Mouse (Mus musculus): ENCODE measurements around the gene Rtcb. TPM values are rescaled to one million over a fixed set of nuclear protein-coding genes. Genes with fewer than 3 reads are reported as not detected.
A peak's percentile ranks its signal among the peaks of the same experiment; 100 is the strongest.

The Rtcb gene
- 115 and 124 TPM in 2 replicates for polyA plus RNA-seq (2015; fragmentation: Nextera tagmentation; extraction: Ambion mirVana)

- Histone ChIP-seq H3K27ac (replicated peaks) (peak within 1 kb of the TSS; percentile 80), H3K27me3 (replicated peaks) (no peaks in the 10 kb centered on the region), H3K9me3 (no peaks in the 10 kb centered on the region), H3K4me1 (peaks cover 9% of the 10 kb centered on the region), H3K36me3 (peaks cover 31% of the 10 kb centered on the region), H3K4me2 (peak within 1 kb of the TSS; percentile 94), H3K9ac (peak within 1 kb of the TSS; percentile 97), H3K4me3 (peak within 1 kb of the TSS; percentile 99)
- WGBS = under 1% methylated on average over 38 of the region's 38 CpGs
- no peak; the same call in 1 of the 2 replicates for ATAC-seq (ENCODE audit: extremely low read depth, insufficient number of reproducible peaks, low FRiP score, low TSS enrichment)
Observed at GRCm38 (mm10) chr10:85957464-85957950, at the start of gene Rtcb. Rtcb (minus strand) TSS chr10:85957823.

- Histone ChIP-seq H3K4me2 (no peak overlapping the region), H3K4me1 (no peaks in the 10 kb centered on the region), H3K4me3 (no peak overlapping the region), H3K27ac (replicated peaks) (no peak overlapping the region), H3K9ac (no peak overlapping the region), H3K9me3 (no peaks in the 10 kb centered on the region), H3K27me3 (replicated peaks) (peaks cover 9% of the 10 kb centered on the region; the same call in 1 of the 2 replicates), H3K36me3 (no peaks in the 10 kb centered on the region)
- ATAC-seq (ENCODE audit: extremely low read depth, insufficient number of reproducible peaks, low FRiP score, low TSS enrichment) = no peak
- WGBS = 69% methylated on average over 5 of the region's 5 CpGs
Observed at GRCm38 (mm10) chr10:86006455-86006854, 48.8 kb upstream of the Rtcb start.

- Histone ChIP-seq H3K4me2 (no peak overlapping the region), H3K36me3 (no peaks in the 10 kb centered on the region), H3K27ac (replicated peaks) (no peak overlapping the region), H3K9ac (no peak overlapping the region), H3K4me1 (peaks cover 5% of the 10 kb centered on the region; the same call in 1 of the 2 replicates), H3K9me3 (no peaks in the 10 kb centered on the region), H3K27me3 (replicated peaks) (peaks cover 4% of the 10 kb centered on the region; the same call in 1 of the 2 replicates), H3K4me3 (no peak overlapping the region)
- 84% methylated on average over 4 of the region's 4 CpGs for WGBS
- ATAC-seq (ENCODE audit: extremely low read depth, insufficient number of reproducible peaks, low FRiP score, low TSS enrichment) = no peak
Observed at GRCm38 (mm10) chr10:86000447-86000846, 42.8 kb upstream of the Rtcb start.

- Histone ChIP-seq H3K9me3 (no peaks in the 10 kb centered on the region), H3K27me3 (replicated peaks) (no peaks in the 10 kb centered on the region), H3K4me1 (peaks cover 5% of the 10 kb centered on the region; the same call in 1 of the 2 replicates), H3K36me3 (no peaks in the 10 kb centered on the region), H3K4me2 (no peak overlapping the region), H3K9ac (no peak overlapping the region), H3K4me3 (no peak overlapping the region), H3K27ac (replicated peaks) (no peak overlapping the region)
- no peak for ATAC-seq (ENCODE audit: extremely low read depth, insufficient number of reproducible peaks, low FRiP score, low TSS enrichment)
- 66% methylated on average over 5 of the region's 5 CpGs for WGBS
Observed at GRCm38 (mm10) chr10:85994543-85995104, 37.0 kb upstream of the Rtcb start.

- Histone ChIP-seq H3K4me1 (peaks cover 5% of the 10 kb centered on the region; the same call in 1 of the 2 replicates), H3K4me3 (no peak overlapping the region), H3K27ac (replicated peaks) (no peak overlapping the region), H3K36me3 (no peaks in the 10 kb centered on the region), H3K9ac (no peak overlapping the region), H3K4me2 (no peak overlapping the region), H3K9me3 (no peaks in the 10 kb centered on the region), H3K27me3 (replicated peaks) (no peaks in the 10 kb centered on the region)
- no peak for ATAC-seq (ENCODE audit: extremely low read depth, insufficient number of reproducible peaks, low FRiP score, low TSS enrichment)
- 79% methylated on average over 9 of the region's 9 CpGs for WGBS
Observed at GRCm38 (mm10) chr10:85993836-85994235, 36.2 kb upstream of the Rtcb start.

- WGBS = 72% methylated on average over 4 of the region's 4 CpGs
- Histone ChIP-seq H3K4me3 (no peak overlapping the region), H3K36me3 (no peaks in the 10 kb centered on the region), H3K4me2 (no peak overlapping the region), H3K9ac (no peak overlapping the region), H3K27ac (replicated peaks) (no peak overlapping the region), H3K9me3 (no peaks in the 10 kb centered on the region), H3K4me1 (peaks cover 5% of the 10 kb centered on the region; the same call in 1 of the 2 replicates), H3K27me3 (replicated peaks) (no peaks in the 10 kb centered on the region)
- ATAC-seq (ENCODE audit: extremely low read depth, insufficient number of reproducible peaks, low FRiP score, low TSS enrichment) = no peak
Observed at GRCm38 (mm10) chr10:85992412-85992811, 34.8 kb upstream of the Rtcb start.

GRCm38 (mm10) chr10:85989412-85990115 is 31.9 kb upstream of the Rtcb start:
- H3K4me3 ChIP-seq = no peak overlapping the region
- no peaks in the 10 kb centered on the region for H3K4me1 ChIP-seq
- no peaks in the 10 kb centered on the region for H3K9me3 ChIP-seq
- no peaks in the 10 kb centered on the region for H3K36me3 ChIP-seq
- no peak overlapping the region for H3K4me2 ChIP-seq
- ATAC-seq (ENCODE audit: extremely low read depth, insufficient number of reproducible peaks, low FRiP score, low TSS enrichment) = no peak
- no peaks in the 10 kb centered on the region for H3K27me3 ChIP-seq (replicated peaks)
- 67% methylated on average over 6 of the region's 6 CpGs for WGBS
- H3K27ac ChIP-seq (replicated peaks) = no peak overlapping the region
- H3K9ac ChIP-seq = no peak overlapping the region

GRCm38 (mm10) chr10:85972915-85973314 is 15.3 kb upstream of the Rtcb start:
- no peak overlapping the region for H3K4me3 ChIP-seq
- 0 out of 2 replicates have a peak, but pooled peaks cover under 1% of the 10 kb centered on the region for H3K27me3 ChIP-seq (replicated peaks)
- H3K36me3 ChIP-seq = no peaks in the 10 kb centered on the region
- no peak overlapping the region for H3K27ac ChIP-seq (replicated peaks)
- no peak for ATAC-seq (ENCODE audit: extremely low read depth, insufficient number of reproducible peaks, low FRiP score, low TSS enrichment)
- no peak overlapping the region for H3K4me2 ChIP-seq
- WGBS = 65% methylated on average over 4 of the region's 4 CpGs
- no peak overlapping the region for H3K9ac ChIP-seq
- H3K9me3 ChIP-seq = no peaks in the 10 kb centered on the region
- no peaks in the 10 kb centered on the region for H3K4me1 ChIP-seq

GRCm38 (mm10) chr10:85971826-85972225 is 14.2 kb upstream of the Rtcb start:
- Histone ChIP-seq H3K9me3 (no peaks in the 10 kb centered on the region), H3K9ac (no peak overlapping the region), H3K4me1 (no peaks in the 10 kb centered on the region), H3K4me2 (no peak overlapping the region), H3K27ac (replicated peaks) (no peak overlapping the region), H3K4me3 (no peak overlapping the region), H3K36me3 (no peaks in the 10 kb centered on the region), H3K27me3 (replicated peaks) (peaks cover 9% of the 10 kb centered on the region; the same call in 1 of the 2 replicates)
- 73% methylated on average over 9 of the region's 9 CpGs for WGBS
- ATAC-seq (ENCODE audit: extremely low read depth, insufficient number of reproducible peaks, low FRiP score, low TSS enrichment) = no peak

- Histone ChIP-seq H3K4me1 (no peaks in the 10 kb centered on the region), H3K27me3 (replicated peaks) (peaks cover 24% of the 10 kb centered on the region; the same call in 1 of the 2 replicates), H3K4me3 (no peak overlapping the region), H3K36me3 (no peaks in the 10 kb centered on the region), H3K27ac (replicated peaks) (no peak overlapping the region), H3K4me2 (no peak overlapping the region), H3K9me3 (no peaks in the 10 kb centered on the region), H3K9ac (no peak overlapping the region)
- WGBS = 43% methylated on average over 8 of the region's 8 CpGs
- ATAC-seq (ENCODE audit: extremely low read depth, insufficient number of reproducible peaks, low FRiP score, low TSS enrichment) = no peak
Observed at GRCm38 (mm10) chr10:85969894-85970620, 12.4 kb upstream of the Rtcb start.

- H3K36me3 ChIP-seq = no peaks in the 10 kb centered on the region
- no peaks in the 10 kb centered on the region for H3K9me3 ChIP-seq
- no peak overlapping the region for H3K4me3 ChIP-seq
- H3K27ac ChIP-seq (replicated peaks) = no peak overlapping the region
- H3K27me3 ChIP-seq (replicated peaks) = peaks cover 33% of the 10 kb centered on the region
- H3K4me2 ChIP-seq = no peak overlapping the region
- H3K4me1 ChIP-seq = no peaks in the 10 kb centered on the region
- 39% methylated on average over 2 of the region's 2 CpGs for WGBS
- H3K9ac ChIP-seq = no peak overlapping the region
- no peak for ATAC-seq (ENCODE audit: extremely low read depth, insufficient number of reproducible peaks, low FRiP score, low TSS enrichment)
Observed at GRCm38 (mm10) chr10:85968731-85969130, 11.1 kb upstream of the Rtcb start.

Measured in heart, embryonic 13.5 days (tissue).